Mouse (Mus musculus) ES-Bruce4 (cell line): ENCODE results near the gene Thrsp.

Experiments
- CTCF ChIP-seq: IDR thresholded peaks from one replicate; pipeline ENCODE4 v1.8.1; 2011; ENCODE audit warnings: low read depth, low read length
- EP300 ChIP-seq: IDR thresholded peaks from 2 replicates; pipeline ENCODE4 v1.6.1; 2011; ENCODE audit warnings: low read depth, low read length; ENCODE audit not compliant: insufficient read depth

DNA sequence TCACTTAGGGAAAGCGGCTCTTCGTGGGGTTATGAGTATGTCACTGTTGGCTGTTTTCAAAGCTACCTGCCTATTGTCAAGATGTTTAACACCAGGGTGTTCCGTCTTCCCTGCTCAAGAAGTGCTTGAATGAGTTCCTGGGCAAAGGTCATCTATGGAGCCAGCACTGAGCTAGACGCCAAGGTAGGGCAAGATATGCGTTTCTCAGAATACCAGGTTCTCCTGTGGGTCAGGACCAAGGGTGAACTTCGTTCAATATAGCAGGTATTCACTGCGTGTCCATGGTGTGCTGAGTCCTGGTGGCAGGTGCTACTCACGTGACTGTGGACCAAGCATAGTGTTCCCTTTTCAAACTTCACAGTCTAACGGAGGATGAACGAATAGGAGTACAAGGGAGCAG is 37.3 kb upstream of the Thrsp start:
- TF ChIP-seq EP300 (no peak), CTCF (no peak)
